Mouse (Mus musculus) heart, postnatal 4 days (tissue): ENCODE measurements around the gene Evi2. TPM values are rescaled to one million over a fixed set of nuclear protein-coding genes. Genes with fewer than 3 reads are reported as not detected.

Experiments used
- DNase-seq: peaks from one replicate; pipeline ENCODE4 v3.0.0; 2021
- total RNA-seq, 2 experiments: library from RNA; stranded (reverse); gene quantifications; 2 replicates each; pipeline ENCODE4 v1.2.3; 2021

The Evi2 gene
- under 1 TPM in 1 of 2 experiments, not detected in 1; 0.10 TPM for total RNA-seq

GRCm38 (mm10) chr11:79530333-79530761 lies at the start of gene Evi2, which contains the start of gene Evi2a:
TSS of gene Evi2 (minus strand) at chr11:79530589.
TSS of gene Evi2a (minus strand) at chr11:79530609.
- DNase-seq = peak; percentile 35

GRCm38 (mm10) chr11:79577741-79578140 lies 47.4 kb upstream of the Evi2 start:
- DNase-seq = peak; percentile 85

- no peak for DNase-seq
Measured at GRCm38 (mm10) chr11:79575383-79576073, 45.1 kb upstream of the Evi2 start.

GRCm38 (mm10) chr11:79573836-79574235 lies 43.4 kb upstream of the Evi2 start:
- DNase-seq = no peak

- DNase-seq = no peak
Measured at GRCm38 (mm10) chr11:79570319-79570718, 39.9 kb upstream of the Evi2 start.

GRCm38 (mm10) chr11:79568197-79568911 lies 38.0 kb upstream of the Evi2 start:
- DNase-seq = no peak

GRCm38 (mm10) chr11:79566947-79567346 lies 36.6 kb upstream of the Evi2 start:
- no peak for DNase-seq

- no peak for DNase-seq
Measured at GRCm38 (mm10) chr11:79563493-79563892, 33.1 kb upstream of the Evi2 start.

GRCm38 (mm10) chr11:79560536-79560935 lies 30.1 kb upstream of the Evi2 start:
- no peak for DNase-seq

GRCm38 (mm10) chr11:79552622-79553021 lies 22.2 kb upstream of the Evi2 start:
- DNase-seq = no peak

- DNase-seq = no peak
Measured at GRCm38 (mm10) chr11:79536293-79536692, 5.9 kb upstream of the Evi2 start.

GRCm38 (mm10) chr11:79535554-79535953 lies 5.2 kb upstream of the Evi2 start:
- DNase-seq = no peak

GRCm38 (mm10) chr11:79533950-79534690 lies 3.7 kb upstream of the Evi2 start:
- peak; percentile 79 for DNase-seq

- peak; percentile 15 for DNase-seq
Measured at GRCm38 (mm10) chr11:79533311-79533710, 2.9 kb upstream of the Evi2 start.

GRCm38 (mm10) chr11:79531485-79531884 lies 1.1 kb upstream of the Evi2 start:
- no peak for DNase-seq

- no peak for DNase-seq
Measured at GRCm38 (mm10) chr11:79530774-79531173, 385 bp upstream of the Evi2 start.

- DNase-seq = no peak
Measured at GRCm38 (mm10) chr11:79529736-79530135, 653 bp downstream of the Evi2 start.

- no peak for DNase-seq
Measured at GRCm38 (mm10) chr11:79529226-79529625, 1.2 kb downstream of the Evi2 start.

- DNase-seq = no peak
Measured at GRCm38 (mm10) chr11:79528601-79529000, 1.8 kb downstream of the Evi2 start.

GRCm38 (mm10) chr11:79527739-79528384 lies 2.5 kb downstream of the Evi2 start:
- DNase-seq = no peak

- peak; percentile 32 for DNase-seq
Measured at GRCm38 (mm10) chr11:79527015-79527738, 3.2 kb downstream of the Evi2 start.

- DNase-seq = no peak
Measured at GRCm38 (mm10) chr11:79526549-79526948, 3.8 kb downstream of the Evi2 start.
